Mouse (Mus musculus) brain, embryonic 14.5 days (tissue): ENCODE measurements around the gene Plet1.

ENCODE experiments used
- CTCF ChIP-seq: fragments of 200-500 bp; IDR thresholded peaks from 2 replicates; pipeline ENCODE4 v1.5.1; 2012; ENCODE audit warnings: inconsistent platforms, mild to moderate bottlenecking, moderate library complexity, borderline replicate concordance; ENCODE audit not compliant: insufficient read depth, insufficient read length; ENCODE audit errors: extremely low read depth
- POLR2A ChIP-seq: fragments of 200-500 bp; IDR thresholded peaks from 2 replicates; pipeline ENCODE4 v1.6.1; 2012; ENCODE audit warnings: mild to moderate bottlenecking, inconsistent platforms, borderline replicate concordance; ENCODE audit not compliant: poor library complexity, insufficient read depth, insufficient read length, severe bottlenecking; ENCODE audit errors: extremely low read depth

DNA sequence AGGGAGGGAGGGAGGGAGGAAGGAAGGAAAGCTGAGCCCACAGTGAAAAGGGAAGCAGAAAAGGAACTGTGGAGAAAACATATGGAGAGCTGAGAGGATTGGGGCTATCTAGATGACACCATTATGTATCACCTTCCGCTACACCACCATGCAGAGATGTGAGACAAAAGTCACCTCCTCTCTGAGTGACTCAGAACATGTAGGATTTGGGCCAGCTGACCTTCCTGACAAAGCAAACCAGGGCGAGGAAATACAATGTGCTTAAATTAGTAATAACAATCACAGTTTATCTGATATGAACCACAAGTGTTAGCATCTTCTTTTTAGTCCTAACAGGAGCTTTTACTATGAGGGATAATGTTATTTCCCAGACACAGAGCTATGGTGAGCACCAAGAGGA lies 3.2 kb downstream of the Plet1 start:
- no peak for TF ChIP-seq CTCF
- no peak for TF ChIP-seq POLR2A
